In the genomic region with DNA sequence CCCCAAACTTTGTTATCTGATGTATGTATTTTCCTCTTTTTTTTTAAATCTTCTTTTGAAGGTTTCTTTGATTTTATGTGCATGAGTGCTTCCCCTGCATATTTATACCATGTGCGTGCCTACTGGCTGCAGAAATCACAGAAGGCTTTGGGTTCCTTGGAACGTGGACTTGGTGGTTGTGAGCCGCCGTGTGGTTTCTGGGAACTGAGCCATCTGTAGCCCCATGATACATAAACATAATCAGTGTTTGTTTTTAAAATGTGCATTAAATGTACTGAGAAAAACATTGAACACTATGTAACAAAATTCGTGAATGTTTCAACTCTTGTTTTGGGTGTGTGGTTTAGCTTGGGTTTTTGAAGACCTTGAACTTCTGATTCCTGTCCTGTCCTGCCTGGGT, we compare ENCODE assay signal across 18 mouse cellular contexts. TPM values are rescaled to one million over a fixed set of nuclear protein-coding genes. Genes with fewer than 3 reads are reported as not detected.
DNase-seq lines count a peak whose midpoint lies in the region; ATAC-seq and TF ChIP-seq lines count a peak whose summit lies in the region.
"Had no signal": no experiment of that assay in that cellular context is flagged by ENCODE, and none has a peak within 500 bp of the region (broad histone marks: within the 10 kb centered on the region; RNA-seq: fewer than 3 reads in every experiment).

No protein-coding gene starts in this region.

- no peak overlapping the region for H3K27ac ChIP-seq in lung, embryonic 14.5 days (ENCODE audit: low read depth)
- H3K27ac ChIP-seq in lung, embryonic 16.5 days (ENCODE audit: low read length) = peak overlapping the region; percentile 52; the same call in 1 of the 2 replicates
- no peak overlapping the region for H3K27ac ChIP-seq in forebrain, embryonic 14.5 days (ENCODE audit: low read depth, low read length)
- H3K27ac ChIP-seq: embryonic facial prominence, embryonic 13.5 days; forebrain, embryonic 13.5 days had no signal

- no peaks in the 10 kb centered on the region for H3K27me3 ChIP-seq in lung, embryonic 14.5 days (ENCODE audit: insufficient read depth, low read length)
- no peaks in the 10 kb centered on the region for H3K27me3 ChIP-seq in lung, embryonic 16.5 days (ENCODE audit: control insufficient read depth, insufficient read depth, low read depth, low read length)
- no peaks in the 10 kb centered on the region for H3K27me3 ChIP-seq in forebrain, embryonic 14.5 days (replicated peaks; ENCODE audit: control insufficient read depth, insufficient read depth, low read length)
- H3K27me3 ChIP-seq: embryonic facial prominence, embryonic 13.5 days; forebrain, embryonic 13.5 days had no signal

- TF ChIP-seq POLR2A in lung, adult 2 months (IDR thresholded peaks at IDR 0.05; ENCODE audit: borderline replicate concordance, extremely low read depth, low read depth, low read length) = no peak

- peaks cover 58% of the 10 kb centered on the region for H3K36me3 ChIP-seq in lung, embryonic 14.5 days (ENCODE audit: insufficient read depth)
- peaks cover 25% of the 10 kb centered on the region for H3K36me3 ChIP-seq in lung, embryonic 16.5 days (ENCODE audit: control insufficient read depth, insufficient read depth, low read length)
- peaks cover 51% of the 10 kb centered on the region for H3K36me3 ChIP-seq in forebrain, embryonic 14.5 days (ENCODE audit: control insufficient read depth, insufficient read depth, low read length)

- H3K4me2 ChIP-seq in lung, embryonic 14.5 days = no peak overlapping the region
- H3K4me2 ChIP-seq in lung, embryonic 16.5 days (ENCODE audit: low read depth, low read length) = no peak overlapping the region
- no peak overlapping the region for H3K4me2 ChIP-seq in forebrain, embryonic 14.5 days (ENCODE audit: low read length)
- H3K4me2 ChIP-seq: embryonic facial prominence, embryonic 13.5 days; forebrain, embryonic 13.5 days had no signal

- H3K9me3 ChIP-seq in lung, embryonic 14.5 days (ENCODE audit: low read depth, low read length) = no peaks in the 10 kb centered on the region
- no peaks in the 10 kb centered on the region for H3K9me3 ChIP-seq in lung, embryonic 16.5 days (ENCODE audit: control insufficient read depth, low read length)
- H3K9me3 ChIP-seq in forebrain, embryonic 14.5 days (replicated peaks; ENCODE audit: control insufficient read depth, low read length) = no peaks in the 10 kb centered on the region
- H3K9me3 ChIP-seq: embryonic facial prominence, embryonic 13.5 days; forebrain, embryonic 13.5 days had no signal

- DNase-seq in lung, embryonic 14.5 days = peak; percentile 62
- DNase-seq in lung, adult 2 months = no peak
- DNase-seq in lung, postnatal 10 days = no peak
- DNase-seq in NIH3T3 (ENCODE audit: low read depth) = peak; percentile 38
- no peak for DNase-seq in forebrain, embryonic 14.5 days (ENCODE audit: low spot score)
- no peak for DNase-seq in frontal cortex, adult 2 months (ENCODE audit: extremely low spot score in 1 of 2, low spot score in 1 of 2)
- DNase-seq: adrenal gland, adult 2 months; adrenal gland, postnatal 10 days; adrenal gland, postnatal 25 days; cerebellum, adult 11-12 months; cerebellum, adult 2 months; cerebellum, adult 9-10 months; cerebellum, postnatal 10 days; cerebellum, postnatal 25 days had no signal

- ATAC-seq in lung, embryonic 14.5 days (ENCODE audit: insufficient read depth) = peak; percentile 62
- ATAC-seq in lung, embryonic 16.5 days (ENCODE audit: low read depth) = 0 out of 2 replicates have a peak, but pooled peaks have one; percentile 47
- ATAC-seq in forebrain, embryonic 14.5 days = no peak
- ATAC-seq: forebrain, embryonic 13.5 days; forebrain, embryonic 16.5 days had no signal

- WGBS in lung, embryonic 14.5 days = 57% methylated on average over 5 of the region's 5 CpGs
- 64% methylated on average over 5 of the region's 5 CpGs for WGBS in lung, adult 2 months
- WGBS in lung, embryonic 16.5 days = 59% methylated on average over 5 of the region's 5 CpGs
- WGBS in forebrain, embryonic 14.5 days = 86% methylated on average over 5 of the region's 5 CpGs

- H3K4me1 ChIP-seq in lung, embryonic 14.5 days (ENCODE audit: insufficient read depth) = no peaks in the 10 kb centered on the region
- no peaks in the 10 kb centered on the region for H3K4me1 ChIP-seq in lung, adult 2 months (ENCODE audit: control insufficient read depth, insufficient read depth, low read length)
- no peaks in the 10 kb centered on the region for H3K4me1 ChIP-seq in lung, embryonic 16.5 days (replicated peaks; ENCODE audit: control insufficient read depth, insufficient read depth, low read length)
- H3K4me1 ChIP-seq in forebrain, embryonic 14.5 days (ENCODE audit: control insufficient read depth, insufficient read depth, low read length) = no peaks in the 10 kb centered on the region
- H3K4me1 ChIP-seq: embryonic facial prominence, embryonic 13.5 days; forebrain, embryonic 13.5 days had no signal

- no peak overlapping the region for H3K4me3 ChIP-seq in lung, embryonic 14.5 days (ENCODE audit: low read depth, low read length)
- H3K4me3 ChIP-seq in lung, adult 2 months (replicated peaks; ENCODE audit: extremely low read depth, low read depth, low read length) = no peak overlapping the region
- no peak overlapping the region for H3K4me3 ChIP-seq in lung, embryonic 16.5 days (ENCODE audit: low read length)
- no peak overlapping the region for H3K4me3 ChIP-seq in forebrain, embryonic 14.5 days (ENCODE audit: low read depth, low read length)
- H3K4me3 ChIP-seq: embryonic facial prominence, embryonic 13.5 days; forebrain, embryonic 13.5 days had no signal

- no peak for TF ChIP-seq CTCF in lung, embryonic 14.5 days (IDR thresholded peaks at IDR 0.05; ENCODE audit: low read depth)
- TF ChIP-seq CTCF in lung, adult 2 months (IDR thresholded peaks at IDR 0.05; ENCODE audit: insufficient read depth, low read length) = no peak

- H3K9ac ChIP-seq in lung, embryonic 14.5 days = no peak overlapping the region
- H3K9ac ChIP-seq in lung, embryonic 16.5 days (ENCODE audit: low read length) = no peak overlapping the region
- H3K9ac ChIP-seq in forebrain, embryonic 14.5 days (ENCODE audit: low read length) = no peak overlapping the region
- H3K9ac ChIP-seq: embryonic facial prominence, embryonic 13.5 days; forebrain, embryonic 13.5 days had no signal

RNA-seq across cellular contexts. Expression of a gene that starts 49.6 kb away (rescaled TPM):
- polyA plus RNA-seq in lung, embryonic 14.5 days (2014; fragmentation: Nextera tagmentation; extraction: Ambion mirVana) = 30.5 and 33.1 TPM in 2 replicates
- 5.4 and 11.1 TPM in 2 replicates for polyA plus RNA-seq in lung, adult 2 months (2012; rRNA removed)
- polyA plus RNA-seq in lung, embryonic 16.5 days (2015; fragmentation: Nextera tagmentation; extraction: Ambion mirVana) = 14.7 and 14.9 TPM in 2 replicates
- polyA plus RNA-seq in forebrain, embryonic 14.5 days (2014; fragmentation: Nextera tagmentation; extraction: Ambion mirVana) = 21.3 and 22.7 TPM in 2 replicates
- 36.0 and 38.2 TPM in 2 replicates for polyA plus RNA-seq in frontal cortex, adult 2 months (2012; rRNA removed)

Comparison
In these comparisons a context has a peak if more than half of its experiments do, and no peak if none do; other contexts are left out.
1. DNase-seq: peak in lung, embryonic 14.5 days (single experiment) and NIH3T3 (single experiment); none in lung, adult 2 months (single experiment), lung, postnatal 10 days (single experiment), forebrain, embryonic 14.5 days (single experiment) and frontal cortex, adult 2 months (0 of 2).